Mouse (Mus musculus) hindbrain, embryonic 15.5 days (tissue): ENCODE measurements around the gene Slc11a2. TPM values are rescaled to one million over a fixed set of nuclear protein-coding genes. Genes with fewer than 3 reads are reported as not detected.

Experiments
- ATAC-seq: fragments of 200-750 bp; cut with Nextera tagmentation; 2 replicates; pipeline ENCODE4 v1.8.0; 2017; ENCODE audit warnings: low read depth, moderate number of reproducible peaks, moderate TSS enrichment; ENCODE audit not compliant: low FRiP score
- H3K27ac ChIP-seq: fragments of 300-500 bp; sonication (generic); replicated peaks from 2 replicates; pipeline ENCODE4 v1.5.1; 2015; ENCODE audit warnings: mild to moderate bottlenecking, inconsistent platforms
- H3K27me3 ChIP-seq: fragments of 300-500 bp; sonication (generic); 2 replicates; pipeline ENCODE4 v1.6.1; 2015; ENCODE audit warnings: control low read depth, inconsistent platforms
- H3K36me3 ChIP-seq: fragments of 300-500 bp; sonication (generic); 2 replicates; pipeline ENCODE4 v1.6.1; 2015; ENCODE audit warnings: control low read depth, inconsistent platforms
- H3K4me1 ChIP-seq: fragments of 300-500 bp; sonication (generic); replicated peaks from 2 replicates; pipeline ENCODE4 v1.6.1; 2015; ENCODE audit warnings: control low read depth, inconsistent platforms
- H3K4me2 ChIP-seq: fragments of 300-500 bp; sonication (generic); 2 replicates; pipeline ENCODE4 v1.6.1; 2015; ENCODE audit warnings: moderate library complexity, mild to moderate bottlenecking, inconsistent platforms
- H3K4me3 ChIP-seq: fragments of 300-500 bp; sonication (generic); 2 replicates; pipeline ENCODE4 v1.5.1; 2015; ENCODE audit warnings: mild to moderate bottlenecking, inconsistent platforms
- H3K9ac ChIP-seq: fragments of 300-500 bp; sonication (generic); 2 replicates; pipeline ENCODE4 v1.6.1; 2015; ENCODE audit warnings: inconsistent platforms
- H3K9me3 ChIP-seq: fragments of 300-500 bp; sonication (generic); 2 replicates; pipeline ENCODE4 v1.6.1; 2016; ENCODE audit warnings: control low read depth, inconsistent platforms
- WGBS: fragments of 180-500 bp; shearing (Covaris S2); methylation state at CpG from one replicate; pipeline ENCODE4 v1.1.7; 2015; 5-methylcytosine and 5-hydroxymethylcytosine counted together
- polyA plus RNA-seq: library from polyadenylated mRNA; unstranded; fragments of >200 nt; fragmentation: Nextera tagmentation; extraction: Ambion mirVana; gene quantifications from 2 replicates; pipeline ENCODE4 v1.2.1, GENCODE M21; 2015

Gene Slc11a2
- polyA plus RNA-seq, 1 experiment from 2014 or later = 27.6 TPM

- Histone ChIP-seq H3K4me1 (peaks cover 15% of the 10 kb centered on the region), H3K4me3 (no peak overlapping the region), H3K9ac (no peak overlapping the region), H3K36me3 (peaks cover 4% of the 10 kb centered on the region; the same call in 1 of the 2 replicates), H3K27ac (no peak overlapping the region), H3K27me3 (no peaks in the 10 kb centered on the region), H3K9me3 (no peaks in the 10 kb centered on the region), H3K4me2 (no peak overlapping the region)
- 86% methylated on average over 8 of the region's 8 CpGs for WGBS
- no peak for ATAC-seq
These were observed 9.2 kb downstream of the Slc11a2 start for GRCm38 (mm10) chr15:100415684-100416083.

GRCm38 (mm10) chr15:100414942-100415341 lies 9.9 kb downstream of the Slc11a2 start:
- WGBS = 95% methylated on average over 13 of the region's 13 CpGs
- H3K27ac ChIP-seq = no peak overlapping the region
- no peak overlapping the region for H3K4me2 ChIP-seq
- peaks cover 7% of the 10 kb centered on the region for H3K4me1 ChIP-seq
- no peak overlapping the region for H3K9ac ChIP-seq
- H3K27me3 ChIP-seq = no peaks in the 10 kb centered on the region
- peaks cover 6% of the 10 kb centered on the region; the same call in 1 of the 2 replicates for H3K36me3 ChIP-seq
- H3K4me3 ChIP-seq = no peak overlapping the region
- H3K9me3 ChIP-seq = no peaks in the 10 kb centered on the region
- ATAC-seq = no peak

DNA sequence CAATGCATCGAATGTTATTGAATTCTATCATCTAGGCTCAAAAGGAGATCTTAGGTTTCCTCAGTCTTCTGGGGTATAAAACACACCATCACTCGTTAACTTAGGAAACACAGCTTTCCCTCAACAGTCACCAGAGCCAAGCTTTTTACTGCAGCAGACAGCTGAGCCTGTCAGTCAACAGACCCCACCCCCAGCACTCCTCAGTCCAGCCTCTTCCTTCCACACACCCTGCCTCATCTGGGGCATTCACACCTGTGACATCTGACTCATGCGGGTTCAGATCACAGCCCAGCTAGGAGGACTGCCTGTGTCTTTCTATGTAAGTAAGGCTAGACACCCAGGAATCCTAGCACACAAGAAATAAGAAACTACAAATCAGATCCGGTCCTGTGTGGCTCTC lies 10.9 kb downstream of the Slc11a2 start:
- H3K4me2 ChIP-seq = no peak overlapping the region
- no peak overlapping the region for H3K9ac ChIP-seq
- H3K27ac ChIP-seq = no peak overlapping the region
- 79% methylated on average over 4 of the region's 4 CpGs for WGBS
- H3K36me3 ChIP-seq = peaks cover 14% of the 10 kb centered on the region
- H3K27me3 ChIP-seq = no peaks in the 10 kb centered on the region
- H3K9me3 ChIP-seq = no peaks in the 10 kb centered on the region
- H3K4me1 ChIP-seq = no peaks in the 10 kb centered on the region; the same call in 1 of the 2 replicates
- no peak for ATAC-seq
- H3K4me3 ChIP-seq = no peak overlapping the region

- Histone ChIP-seq H3K9ac (no peak overlapping the region), H3K9me3 (no peaks in the 10 kb centered on the region), H3K4me1 (no peaks in the 10 kb centered on the region), H3K36me3 (peaks cover 19% of the 10 kb centered on the region), H3K27ac (no peak overlapping the region), H3K27me3 (no peaks in the 10 kb centered on the region), H3K4me3 (no peak overlapping the region), H3K4me2 (no peak overlapping the region)
- ATAC-seq = no peak
- WGBS = 82% methylated on average over 4 of the region's 5 CpGs
These were observed 11.6 kb downstream of the Slc11a2 start for GRCm38 (mm10) chr15:100413306-100413705.

DNA sequence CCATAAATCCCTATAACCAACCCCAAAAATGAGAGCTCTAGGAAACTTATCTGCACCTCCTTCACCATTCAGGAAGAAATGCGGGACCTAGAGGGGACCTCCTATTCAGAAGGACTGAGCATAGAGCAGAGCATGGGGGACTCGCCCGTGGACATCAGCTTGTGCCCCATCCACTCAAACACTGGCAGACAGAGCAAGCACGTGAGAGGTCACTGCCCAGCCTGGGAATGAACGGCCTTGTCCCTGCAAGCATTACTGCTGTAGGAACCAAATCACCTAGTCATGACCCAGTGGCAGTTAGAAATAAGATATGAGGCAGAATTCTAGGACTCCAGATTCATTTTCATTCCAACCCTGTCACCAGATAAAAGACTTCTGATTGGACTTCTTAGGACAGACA lies 13.1 kb downstream of the Slc11a2 start:
- Histone ChIP-seq H3K36me3 (peaks cover 33% of the 10 kb centered on the region), H3K9me3 (no peaks in the 10 kb centered on the region), H3K9ac (no peak overlapping the region), H3K4me1 (no peaks in the 10 kb centered on the region), H3K4me2 (no peak overlapping the region), H3K4me3 (no peak overlapping the region), H3K27ac (no peak overlapping the region), H3K27me3 (no peaks in the 10 kb centered on the region)
- no peak for ATAC-seq
- WGBS = 85% methylated on average over 5 of the region's 5 CpGs

DNA sequence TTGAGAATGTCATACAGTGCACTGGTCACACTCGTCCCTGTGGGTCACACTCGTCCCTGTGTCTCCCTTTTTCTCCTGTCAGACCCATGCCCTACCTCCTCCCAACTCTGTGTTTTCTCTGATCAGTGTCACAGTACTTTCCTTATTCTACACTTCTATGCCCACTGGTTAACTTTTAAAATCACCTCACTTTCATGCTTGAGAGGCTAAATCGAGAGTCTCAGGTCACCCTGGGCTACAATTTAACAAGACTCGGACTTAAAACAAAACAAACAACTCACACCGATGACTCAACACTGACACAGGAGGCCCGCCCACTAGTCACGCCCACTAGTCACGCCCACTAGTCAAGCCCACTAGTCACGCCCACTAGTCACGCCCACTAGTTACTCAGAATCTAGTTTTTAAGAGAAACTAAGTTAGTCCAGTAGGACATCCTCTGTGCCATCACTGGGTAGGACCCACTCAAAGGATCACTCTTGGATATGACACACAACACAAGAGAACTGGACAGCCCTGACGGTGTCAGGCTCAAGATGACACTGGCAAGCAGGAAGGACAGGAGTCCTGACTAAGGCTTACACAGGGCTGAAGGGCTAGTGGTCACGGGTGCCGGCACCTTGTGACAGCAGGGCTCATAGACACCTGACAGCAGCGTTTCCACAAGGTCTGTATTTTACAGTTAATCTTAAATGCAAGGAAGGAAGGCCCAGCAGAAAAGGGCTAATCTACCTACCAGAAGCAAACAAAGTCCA lies 13.8 kb downstream of the Slc11a2 start:
- no peaks in the 10 kb centered on the region for H3K27me3 ChIP-seq
- H3K4me2 ChIP-seq = no peak overlapping the region
- no peak overlapping the region for H3K9ac ChIP-seq
- no peak overlapping the region for H3K27ac ChIP-seq
- WGBS = 67% methylated on average over 14 of the region's 14 CpGs
- H3K4me3 ChIP-seq = no peak overlapping the region
- no peaks in the 10 kb centered on the region for H3K9me3 ChIP-seq
- no peak for ATAC-seq
- H3K36me3 ChIP-seq = peaks cover 33% of the 10 kb centered on the region
- no peaks in the 10 kb centered on the region for H3K4me1 ChIP-seq

- no peak for ATAC-seq
- Histone ChIP-seq H3K4me1 (no peaks in the 10 kb centered on the region), H3K9ac (no peak overlapping the region), H3K36me3 (peaks cover 65% of the 10 kb centered on the region), H3K4me2 (no peak overlapping the region), H3K4me3 (no peak overlapping the region), H3K9me3 (no peaks in the 10 kb centered on the region), H3K27me3 (no peaks in the 10 kb centered on the region), H3K27ac (no peak overlapping the region)
- 92% methylated on average over 5 of the region's 5 CpGs for WGBS
These were observed 18.8 kb downstream of the Slc11a2 start for GRCm38 (mm10) chr15:100406088-100406487.

DNA sequence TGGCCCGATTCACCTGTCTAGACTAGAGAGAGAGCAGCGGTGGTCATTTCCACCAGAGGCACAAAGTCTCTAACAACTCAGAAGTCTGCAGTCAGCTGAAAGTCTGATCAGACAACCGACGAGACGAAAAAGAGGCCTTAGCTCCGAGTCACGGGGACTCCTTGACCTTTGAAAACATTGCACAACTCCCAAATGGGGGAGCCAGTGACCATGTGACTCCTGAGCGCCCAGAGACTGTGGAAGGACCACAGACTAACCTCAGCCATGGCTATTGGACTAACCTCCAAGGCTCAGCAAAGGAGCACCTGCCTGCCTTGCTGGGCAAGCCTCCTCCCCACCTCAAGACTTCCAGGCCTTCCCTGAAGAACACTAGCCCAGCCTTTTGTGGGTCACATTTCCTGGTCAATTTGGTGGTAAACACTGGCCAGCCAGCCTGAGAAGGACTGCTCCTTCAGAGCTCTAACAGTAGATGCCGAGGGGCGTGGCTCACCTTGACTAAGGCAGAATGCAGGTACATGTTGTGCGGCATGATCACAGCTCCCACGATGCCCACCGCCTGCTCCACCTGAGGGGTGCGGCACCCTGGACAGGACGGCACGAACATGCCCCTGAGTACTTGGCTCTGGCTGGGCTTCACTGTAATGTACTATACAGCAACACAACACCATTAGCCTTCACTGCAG lies 21.4 kb downstream of the Slc11a2 start:
- no peak for ATAC-seq
- peaks cover 72% of the 10 kb centered on the region for H3K36me3 ChIP-seq

GRCm38 (mm10) chr15:100402798-100403197 lies 22.1 kb downstream of the Slc11a2 start:
- ATAC-seq = no peak
- no peak overlapping the region for H3K4me3 ChIP-seq
- no peak overlapping the region for H3K27ac ChIP-seq
- H3K9me3 ChIP-seq = no peaks in the 10 kb centered on the region
- no peak overlapping the region for H3K9ac ChIP-seq
- no peaks in the 10 kb centered on the region for H3K4me1 ChIP-seq
- H3K36me3 ChIP-seq = peaks cover 73% of the 10 kb centered on the region
- H3K4me2 ChIP-seq = no peak overlapping the region
- H3K27me3 ChIP-seq = no peaks in the 10 kb centered on the region
- WGBS = 89% methylated on average over 4 of the region's 4 CpGs

More for the DNA sequence above, 21.4 kb downstream of the Slc11a2 start:
- 93% methylated on average over 16 of the region's 16 CpGs for WGBS
- Histone ChIP-seq H3K4me1 (no peaks in the 10 kb centered on the region), H3K4me2 (no peak overlapping the region), H3K27me3 (no peaks in the 10 kb centered on the region), H3K9me3 (no peaks in the 10 kb centered on the region), H3K27ac (no peak overlapping the region), H3K9ac (no peak overlapping the region), H3K4me3 (no peak overlapping the region)

DNA sequence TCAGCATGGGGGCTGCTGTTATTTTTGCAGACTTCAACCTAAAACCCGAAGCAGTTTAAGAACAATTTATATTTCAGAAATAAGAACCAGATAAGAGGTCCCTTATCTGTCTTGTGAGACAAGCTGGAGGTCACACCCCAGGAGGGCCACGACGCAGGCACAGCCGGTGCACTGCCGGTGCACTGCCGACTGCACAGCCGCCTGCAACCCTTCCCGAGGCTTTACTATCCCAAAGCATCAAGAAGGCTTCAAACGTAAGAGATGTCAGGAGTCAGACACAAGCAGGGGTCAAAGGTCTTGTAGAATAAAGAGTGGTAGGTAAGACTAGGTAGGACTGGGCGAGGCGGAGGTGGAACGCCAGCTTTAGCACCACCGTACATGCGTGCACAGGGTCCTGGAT lies 22.5 kb downstream of the Slc11a2 start:
- Histone ChIP-seq H3K9ac (no peak overlapping the region), H3K27ac (no peak overlapping the region), H3K4me3 (no peak overlapping the region), H3K9me3 (no peaks in the 10 kb centered on the region), H3K4me1 (no peaks in the 10 kb centered on the region), H3K4me2 (no peak overlapping the region), H3K36me3 (peaks cover 73% of the 10 kb centered on the region), H3K27me3 (no peaks in the 10 kb centered on the region)
- ATAC-seq = no peak
- WGBS = 94% methylated on average over 14 of the region's 14 CpGs

- Histone ChIP-seq H3K4me1 (no peaks in the 10 kb centered on the region), H3K4me2 (no peak overlapping the region), H3K36me3 (peaks cover 74% of the 10 kb centered on the region), H3K9me3 (no peaks in the 10 kb centered on the region), H3K27me3 (no peaks in the 10 kb centered on the region), H3K4me3 (no peak overlapping the region), H3K27ac (no peak overlapping the region), H3K9ac (no peak overlapping the region)
- ATAC-seq = no peak
- WGBS = 86% methylated on average over 4 of the region's 4 CpGs
These were observed 23.1 kb downstream of the Slc11a2 start for GRCm38 (mm10) chr15:100401811-100402210.

DNA sequence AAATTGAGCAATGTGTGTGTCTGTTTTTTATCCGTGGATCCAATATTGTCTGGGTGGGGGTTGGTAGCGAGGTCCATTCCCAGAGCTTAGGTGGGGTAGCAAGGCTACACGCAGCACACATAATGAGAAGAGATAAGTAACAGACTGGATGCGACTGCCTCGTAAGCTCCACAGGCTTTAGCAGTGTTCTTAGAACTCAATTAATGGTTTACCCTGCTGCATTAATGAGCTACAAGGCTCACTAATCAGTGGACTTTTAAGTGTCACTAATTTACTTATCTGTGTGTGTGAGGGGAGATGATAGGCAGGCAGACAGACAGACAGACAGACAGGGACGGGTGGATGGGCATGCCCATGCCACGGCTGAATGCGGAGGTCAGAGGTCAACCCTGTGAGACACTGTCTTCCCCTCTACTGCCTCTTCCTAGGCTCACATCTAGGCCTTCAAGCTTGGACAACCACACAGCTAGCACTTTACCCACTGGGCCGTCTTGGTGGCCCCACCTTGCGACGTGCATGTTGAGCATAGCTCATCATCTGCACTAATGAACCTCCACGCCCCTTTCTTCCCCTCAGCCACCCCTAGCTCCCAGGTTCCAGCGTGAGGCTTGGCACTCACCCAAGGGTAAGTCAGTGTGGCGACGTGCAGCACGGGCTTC lies 24.2 kb downstream of the Slc11a2 start:
- Histone ChIP-seq H3K4me1 (no peaks in the 10 kb centered on the region), H3K27me3 (no peaks in the 10 kb centered on the region), H3K4me3 (no peak overlapping the region), H3K9ac (no peak overlapping the region), H3K9me3 (no peaks in the 10 kb centered on the region), H3K4me2 (no peak overlapping the region), H3K36me3 (peaks cover 81% of the 10 kb centered on the region), H3K27ac (no peak overlapping the region)
- 88% methylated on average over 16 of the region's 16 CpGs for WGBS
- no peak for ATAC-seq
